Mouse (Mus musculus) liver, embryonic 14.5 days (tissue): ENCODE data around the gene Ttbk1.

Source experiments
- CTCF ChIP-seq: IDR thresholded peaks from 2 replicates; pipeline ENCODE4 v1.5.1; 2016; ENCODE audit warnings: antibody characterized with exemption, low read depth, control low read depth
- EP300 ChIP-seq: IDR thresholded peaks from 2 replicates; pipeline ENCODE4 v1.6.1; 2016; ENCODE audit warnings: antibody characterized with exemption, low read depth

- TF ChIP-seq CTCF = no peak
- TF ChIP-seq EP300 = no peak
These were observed 61.0 kb downstream of the Ttbk1 start for GRCm38 (mm10) chr17:46426496-46426895.
